Mouse (Mus musculus) layer of hippocampus, postnatal 25 days (tissue): ENCODE measurements around the gene Mpp3. TPM values are rescaled to one million over a fixed set of nuclear protein-coding genes. Genes with fewer than 3 reads are reported as not detected.

ENCODE experiments used
- DNase-seq, 2 experiments: peaks; one replicate each; pipeline ENCODE4 v3.0.0; 2022; ENCODE audit warnings: mixed read lengths in 2 of 2, low spot score in 1 of 2; ENCODE audit errors: extremely low spot score in 1 of 2
- total RNA-seq, 2 experiments: library from RNA; stranded (reverse); gene quantifications; 2 replicates each; pipeline ENCODE4 v1.2.3; 2021

Gene Mpp3
- total RNA-seq, 2 experiments from 2014 or later: 80.5 to 82.4 TPM

DNA sequence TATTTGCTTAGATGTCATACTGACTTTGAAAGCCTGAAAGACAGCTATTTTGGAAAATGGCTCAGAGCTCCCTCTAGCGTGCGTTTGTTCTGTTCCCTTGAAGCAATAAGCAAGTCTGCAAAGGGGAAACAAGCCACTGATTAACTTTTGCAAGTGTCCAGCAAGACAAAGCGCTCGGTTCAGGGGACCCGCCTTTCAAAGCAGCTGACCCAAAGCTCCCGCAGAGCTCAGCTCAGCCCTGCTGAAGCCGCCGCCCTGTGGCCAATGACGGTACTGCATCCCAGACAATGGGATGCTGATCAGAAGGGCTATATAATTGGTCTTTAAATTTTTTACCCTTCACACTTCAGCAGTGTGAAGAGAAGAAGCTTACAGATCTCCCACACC, 11.9 kb upstream of the Mpp3 start:
- DNase-seq: peak; percentile 67 to 91

DNA sequence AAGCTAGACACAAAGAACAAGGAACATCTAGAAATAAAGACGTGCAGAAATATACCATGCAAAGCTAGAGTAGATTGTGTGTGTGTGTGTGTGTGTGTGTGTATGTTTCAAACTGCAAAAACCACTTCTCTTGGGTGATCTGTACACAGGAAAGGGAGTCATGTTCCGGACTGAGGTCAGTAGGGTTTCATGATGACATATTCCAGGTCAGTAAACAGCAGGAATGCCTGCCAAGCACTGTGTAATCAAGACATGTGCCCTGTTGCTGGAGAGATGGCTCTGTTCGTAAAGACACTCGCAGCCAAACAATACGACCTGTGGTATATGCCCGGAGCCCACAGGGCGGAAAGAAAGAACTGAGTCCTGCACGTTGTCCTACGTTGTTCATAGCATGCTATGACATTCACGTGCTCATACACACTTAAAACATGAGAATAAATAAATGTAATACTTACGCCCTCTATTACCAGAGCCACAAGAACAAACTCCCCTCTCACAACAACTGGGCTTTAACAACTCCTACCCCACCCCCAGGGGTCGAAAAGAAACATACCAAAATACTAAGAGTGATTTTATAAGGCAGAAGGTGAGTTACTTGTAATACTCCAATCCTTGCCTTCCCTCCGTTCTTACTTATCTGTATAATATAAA, 11.4 kb upstream of the Mpp3 start:
- no peak for DNase-seq

DNA sequence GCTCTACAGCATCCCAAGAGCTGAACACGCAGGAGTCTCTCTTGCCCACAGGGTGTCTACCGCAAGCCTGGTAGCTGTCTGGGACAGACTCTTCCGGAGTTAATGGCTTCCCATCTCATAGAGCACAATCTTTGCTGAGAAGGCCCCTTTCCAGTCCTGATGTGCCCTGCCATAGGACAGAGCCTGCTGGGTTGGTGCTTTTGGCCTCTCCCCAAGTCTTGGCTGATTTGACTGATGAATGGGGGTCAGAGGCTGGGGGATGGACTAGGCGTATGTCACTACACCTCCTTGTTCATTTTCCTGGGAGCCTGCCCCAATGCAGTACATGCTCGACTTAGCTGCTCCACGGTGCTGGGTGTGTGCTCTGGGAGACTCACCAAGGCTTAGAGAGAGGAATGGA, 9.5 kb upstream of the Mpp3 start:
- DNase-seq: no peak

DNA sequence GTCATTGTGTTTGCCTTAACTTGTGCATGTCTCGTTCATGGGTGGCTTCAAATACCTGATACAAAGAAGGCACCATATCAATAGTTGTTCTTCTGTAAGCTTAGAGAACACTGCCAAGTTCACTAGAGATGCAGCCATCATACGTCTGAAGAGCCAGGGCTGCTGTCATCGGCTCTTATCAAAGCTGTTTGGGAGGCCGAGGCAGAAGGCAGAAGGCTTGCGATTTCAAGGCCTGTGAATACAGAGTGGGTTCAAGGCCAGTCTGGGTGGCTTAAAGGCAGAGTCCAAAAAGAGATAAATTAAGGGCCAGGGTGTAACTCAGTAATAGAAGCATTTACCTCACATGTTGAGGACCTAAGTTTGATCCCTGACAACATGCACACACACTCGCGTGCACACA, 8.1 kb upstream of the Mpp3 start:
- no peak for DNase-seq

DNA sequence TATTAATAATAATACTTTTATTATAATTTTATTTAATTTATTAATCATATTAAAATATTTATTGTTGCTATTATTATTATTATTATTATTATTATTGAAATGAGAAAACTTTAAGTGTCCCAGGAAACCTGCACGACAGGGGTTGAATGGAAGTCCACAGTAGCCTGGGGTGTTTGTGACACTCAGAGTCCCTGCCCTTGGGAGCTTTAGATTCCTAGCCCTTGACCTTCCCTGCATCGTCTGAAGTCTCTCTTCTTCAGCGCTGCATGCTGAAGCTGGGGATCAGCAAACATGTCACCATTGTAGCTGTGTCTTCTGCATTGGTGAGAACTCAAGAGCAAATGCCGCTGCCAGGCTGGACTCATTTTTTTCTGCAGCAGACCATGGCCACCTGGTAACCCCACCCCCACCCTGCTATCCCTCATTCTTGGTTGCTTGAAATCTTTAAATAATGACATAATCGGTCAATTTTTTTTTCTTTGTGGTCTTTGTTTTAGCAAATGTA, 7.2 kb upstream of the Mpp3 start:
- no peak for DNase-seq

DNA sequence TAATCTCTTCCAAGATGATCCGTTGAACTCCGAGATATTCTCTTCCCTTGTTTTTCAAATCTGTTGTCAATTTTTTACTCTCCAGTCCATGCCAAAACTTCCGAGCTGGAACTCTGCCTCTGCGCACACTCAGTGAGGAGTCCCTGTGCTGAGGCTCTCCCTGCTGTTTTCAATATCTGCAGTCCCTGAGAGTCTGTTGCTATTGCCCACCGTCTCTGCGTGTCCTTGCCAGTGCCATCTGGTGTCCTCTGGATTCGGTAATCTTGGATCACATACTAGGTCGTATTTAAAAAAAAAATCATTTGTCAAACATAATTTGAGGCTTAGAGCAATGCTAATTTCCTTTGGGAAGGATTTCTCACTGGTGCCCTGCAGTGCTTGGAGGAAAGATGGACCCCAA, 6.6 kb upstream of the Mpp3 start:
- no peak for DNase-seq

DNA sequence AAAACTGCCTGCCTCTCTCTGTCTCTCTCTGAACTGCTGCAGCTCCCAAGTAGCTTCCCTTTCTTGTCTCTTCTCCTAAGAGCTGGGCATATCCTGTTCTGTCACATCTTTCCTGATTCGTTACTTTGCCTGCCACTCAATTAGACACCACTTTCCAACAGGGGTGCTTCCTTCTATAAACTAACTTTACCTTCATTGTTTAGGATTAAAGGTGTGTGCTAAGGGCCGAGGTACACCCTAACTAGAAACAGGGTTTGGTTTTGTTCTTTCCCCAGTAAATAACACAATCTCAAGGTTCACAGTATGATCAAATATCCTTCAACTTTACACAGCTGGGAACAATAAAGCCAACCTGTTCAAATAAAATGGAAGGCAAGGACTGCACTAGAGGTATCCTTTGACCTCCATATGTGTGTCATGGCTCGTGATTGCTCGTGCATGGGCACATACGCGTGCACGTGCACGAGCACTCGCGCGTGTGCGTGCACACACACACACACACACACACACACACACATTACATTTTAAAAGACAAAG, 4.9 kb upstream of the Mpp3 start:
- no peak for DNase-seq

DNA sequence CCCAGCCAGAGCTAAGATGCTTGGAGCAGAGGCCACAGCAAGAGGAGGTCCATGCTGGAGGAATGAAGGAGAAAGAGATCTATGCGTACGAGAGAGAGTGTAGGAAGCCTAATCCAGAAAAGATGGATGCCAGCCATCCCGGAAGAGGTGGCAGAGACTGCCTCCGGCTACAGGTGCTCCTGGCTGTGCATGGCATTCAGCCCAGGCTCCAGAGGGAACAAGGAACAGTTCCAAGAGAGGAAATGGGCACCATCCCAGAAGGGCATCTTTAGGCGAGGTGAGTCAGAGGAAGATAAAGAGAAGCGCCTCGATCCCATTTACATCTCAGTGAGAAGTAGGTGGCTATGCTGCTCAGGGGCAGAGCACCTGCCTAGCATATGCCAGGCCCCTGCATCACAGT, 2.9 kb upstream of the Mpp3 start:
- DNase-seq: no peak

DNA sequence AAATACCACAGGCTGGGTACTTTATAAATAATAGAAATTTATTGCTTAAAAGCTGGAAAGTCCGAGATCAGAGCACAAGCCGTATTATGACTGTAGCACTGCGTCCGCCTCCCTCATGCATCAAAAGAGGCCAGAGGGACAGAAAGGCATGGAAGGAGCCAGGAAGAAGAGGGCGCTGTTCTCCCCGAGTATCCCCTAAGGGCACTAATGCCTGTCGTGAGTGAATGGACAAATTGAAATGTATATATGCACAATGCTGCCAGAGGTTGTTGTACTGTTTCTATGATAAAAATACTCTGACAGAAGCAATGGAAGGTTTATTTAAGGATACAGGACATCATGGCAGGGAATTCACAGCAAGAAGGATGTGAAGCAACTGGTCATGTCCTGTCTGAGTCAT, 1.7 kb upstream of the Mpp3 start:
- DNase-seq: no peak

DNA sequence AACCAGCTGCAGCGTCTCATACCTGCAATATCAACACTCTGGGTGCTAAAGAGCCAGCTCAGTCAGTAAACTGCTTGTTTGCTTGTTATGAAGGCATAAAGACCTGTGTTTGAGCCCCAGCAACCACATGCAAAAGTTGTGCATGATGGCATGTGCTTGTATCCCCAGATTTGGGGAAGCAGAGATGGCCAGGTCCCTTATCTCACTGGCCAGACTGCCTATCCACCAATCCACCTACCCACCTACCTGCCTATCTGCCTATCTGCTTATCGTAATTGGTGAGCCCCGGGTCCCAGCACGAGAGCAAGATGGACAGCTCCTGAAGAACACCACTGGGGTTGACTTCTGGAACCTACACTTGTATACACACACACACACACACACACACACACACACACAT, 1.0 kb upstream of the Mpp3 start:
- DNase-seq: no peak

DNA sequence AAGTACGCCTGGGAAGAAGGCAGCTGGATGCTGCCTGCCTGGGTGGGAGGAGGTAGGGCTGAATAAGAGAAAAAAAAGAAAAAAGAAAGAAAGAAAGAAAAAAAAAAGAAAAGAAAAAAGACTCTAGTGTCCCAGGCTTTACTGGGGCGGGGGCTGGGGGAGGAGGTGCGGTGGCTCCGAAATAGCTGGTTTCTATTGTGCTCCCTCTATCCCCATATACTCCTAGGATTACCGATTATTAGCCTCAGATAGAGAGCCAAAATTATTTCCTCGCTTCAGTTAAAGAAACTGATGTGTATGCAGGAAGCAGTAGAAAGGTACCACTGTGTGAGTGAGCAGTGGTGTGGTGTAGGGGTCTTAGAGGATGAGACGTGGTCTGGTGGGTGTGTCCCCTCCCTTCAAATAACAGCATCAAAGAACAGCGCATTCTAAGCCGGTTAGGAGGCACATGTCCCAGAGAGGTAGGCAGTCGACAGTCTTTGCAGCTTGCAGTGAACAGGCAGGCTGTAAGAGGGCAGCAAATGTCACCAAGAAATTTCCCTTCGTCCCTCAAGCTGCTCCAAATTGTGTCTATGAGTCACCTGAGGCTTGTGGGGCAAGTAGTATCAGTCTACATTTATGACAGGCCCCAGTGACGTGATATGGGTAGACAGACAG, 772 bp downstream of the Mpp3 start:
- DNase-seq: no peak

DNA sequence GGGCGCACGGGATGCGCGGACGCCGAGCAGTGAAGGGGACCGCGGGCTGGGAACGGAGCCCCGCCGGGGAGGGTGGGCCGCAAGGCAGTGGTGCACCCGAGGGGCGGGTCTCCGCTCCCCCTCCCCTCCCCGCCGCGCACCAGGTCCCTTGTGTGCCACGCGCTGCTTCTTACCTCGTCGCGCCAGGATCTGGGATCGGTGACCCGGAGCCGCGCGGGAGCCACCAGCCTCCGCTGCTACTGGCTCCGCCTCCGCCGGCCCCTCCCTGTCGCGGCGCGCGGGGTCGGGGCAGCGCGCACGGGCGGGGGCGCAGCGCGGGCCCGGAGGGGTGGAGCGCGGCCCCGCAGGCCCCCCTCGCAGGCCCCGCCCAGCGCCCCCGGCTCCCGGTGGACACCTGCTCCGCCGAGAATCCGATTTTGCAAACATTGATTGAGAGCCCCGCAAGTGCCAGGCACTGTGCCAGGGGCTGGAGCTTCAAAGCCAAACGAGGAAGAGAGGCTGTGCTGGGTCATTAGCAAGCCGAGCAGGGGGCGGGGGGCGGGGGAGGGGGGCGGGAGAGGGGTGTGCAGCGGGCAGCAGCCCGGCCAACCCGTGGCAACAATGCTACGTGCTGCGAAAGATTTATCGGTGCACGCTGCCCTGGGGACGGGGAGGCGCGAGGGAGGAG, 1.4 kb downstream of the Mpp3 start:
- peak; percentile 49 to 60 for DNase-seq

DNA sequence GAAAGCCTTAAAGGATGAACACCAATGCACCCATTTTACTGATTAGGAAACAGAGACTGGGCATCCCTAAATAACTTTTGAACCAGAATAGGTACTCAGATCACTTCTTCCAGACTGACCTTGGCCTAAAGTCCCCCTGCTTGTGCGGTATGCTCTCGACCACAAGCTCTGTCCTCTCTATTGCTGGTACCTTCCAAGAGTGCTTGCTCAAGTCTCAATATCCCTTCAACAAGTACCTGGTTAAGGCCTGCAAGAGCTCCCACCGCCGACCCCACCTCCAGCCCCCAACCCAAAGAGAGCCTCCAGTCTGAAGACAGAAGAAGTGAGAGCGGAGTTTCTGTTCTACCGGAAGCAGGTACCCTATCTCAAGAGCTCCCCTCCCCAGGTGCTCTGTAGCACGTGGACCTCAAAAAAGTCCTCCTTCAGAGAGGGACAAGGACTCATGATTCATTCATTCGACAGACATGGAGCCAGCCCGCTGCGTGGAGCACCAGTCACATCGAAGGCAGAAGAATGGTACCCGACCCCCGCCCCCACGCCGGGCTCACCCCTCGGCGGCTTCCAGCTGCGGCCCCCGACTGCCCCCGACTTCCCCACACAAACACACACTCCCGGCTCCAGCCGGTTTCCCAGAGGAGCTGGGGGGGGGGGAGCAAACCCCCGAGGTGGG, 2.1 kb downstream of the Mpp3 start:
- no peak for DNase-seq

DNA sequence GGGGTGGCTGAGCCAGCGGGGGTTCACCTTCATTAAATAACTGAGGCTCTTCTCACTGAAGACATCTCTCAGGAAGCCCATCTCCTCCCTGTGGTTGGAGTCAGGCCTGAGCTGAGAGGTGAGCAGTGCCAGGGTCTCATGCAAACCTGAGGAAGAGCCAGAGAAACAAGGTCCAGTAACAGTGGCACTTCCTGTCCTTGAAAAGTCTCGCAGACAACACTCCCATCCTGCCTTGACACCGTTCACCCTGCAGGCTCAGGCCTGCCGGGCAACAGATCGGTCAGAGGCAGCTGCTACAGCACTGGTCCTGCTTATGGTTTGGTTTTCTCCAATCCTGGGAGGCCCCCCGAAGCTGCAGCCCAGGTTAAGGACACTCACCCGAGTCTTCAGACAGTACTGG, 2.9 kb downstream of the Mpp3 start:
- DNase-seq: no peak

DNA sequence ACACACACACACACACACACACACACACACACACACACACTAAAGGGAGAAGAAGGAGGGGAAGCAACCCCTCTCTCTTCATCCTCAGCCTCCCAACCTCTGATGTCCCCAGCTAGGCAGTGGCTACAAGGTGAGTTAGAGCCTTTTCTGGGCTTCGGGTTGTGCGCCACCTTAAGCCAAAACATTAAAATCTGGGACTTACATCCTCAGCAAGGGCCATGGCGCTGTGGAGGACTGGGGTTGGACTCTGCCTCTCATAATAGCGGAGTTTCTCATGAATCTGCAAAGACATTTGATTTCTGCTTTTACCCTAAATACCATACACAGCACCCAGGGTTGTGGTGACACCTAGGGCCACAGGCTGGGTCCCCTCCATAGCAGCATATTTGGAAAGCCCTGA, 3.4 kb downstream of the Mpp3 start:
- DNase-seq: no peak

DNA sequence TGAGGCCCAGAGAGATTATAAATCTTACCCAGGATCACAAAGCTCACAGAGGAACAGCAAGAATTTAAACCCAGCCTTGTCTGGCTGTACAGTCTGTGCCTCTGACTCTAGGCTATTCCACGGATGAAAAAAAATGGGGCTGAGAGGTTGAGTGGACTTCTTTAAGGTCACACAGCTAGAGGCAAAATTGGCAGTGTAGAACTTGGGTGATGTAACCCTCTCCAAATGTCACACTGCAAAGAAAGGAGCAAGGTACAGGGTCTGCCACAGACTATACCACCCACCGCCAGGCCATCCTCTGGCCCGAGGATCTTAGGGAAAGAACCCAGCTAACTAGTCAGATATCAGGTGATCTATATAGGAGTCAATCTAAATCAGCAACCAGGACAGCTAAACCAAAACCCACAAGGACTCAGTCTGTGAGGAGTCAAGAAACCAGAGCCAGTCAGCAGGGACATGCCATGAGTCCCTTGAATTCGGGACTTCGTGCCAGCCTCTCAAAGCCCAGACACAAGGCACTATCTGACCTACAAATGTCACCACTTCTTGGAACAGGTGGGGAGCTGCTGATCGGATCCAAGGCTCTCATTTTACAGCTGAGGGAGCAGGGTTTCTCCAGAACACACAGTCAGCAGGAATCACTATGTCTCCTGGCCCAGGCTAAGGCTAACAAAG, 4.0 kb downstream of the Mpp3 start:
- no peak for DNase-seq

DNA sequence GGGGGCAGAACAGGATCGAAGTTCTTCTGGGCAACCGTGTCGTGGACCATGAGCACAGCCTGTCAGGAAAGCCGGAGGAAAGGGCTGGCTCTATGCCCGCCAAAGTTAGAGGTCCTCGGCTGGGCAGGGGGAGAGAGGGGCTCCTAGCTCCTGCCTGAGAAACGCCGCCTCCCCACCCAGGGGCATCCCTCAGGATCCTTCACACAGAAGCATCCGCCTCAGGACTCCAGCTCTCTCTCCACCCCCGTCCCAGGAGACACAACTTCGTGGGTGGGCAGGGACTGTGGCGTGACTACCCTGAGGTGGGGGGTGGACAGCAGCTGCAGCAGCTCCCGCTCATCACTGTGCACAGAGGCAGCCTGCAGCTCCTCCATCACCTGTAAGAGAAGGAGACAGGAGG, 4.9 kb downstream of the Mpp3 start:
- DNase-seq: no peak

DNA sequence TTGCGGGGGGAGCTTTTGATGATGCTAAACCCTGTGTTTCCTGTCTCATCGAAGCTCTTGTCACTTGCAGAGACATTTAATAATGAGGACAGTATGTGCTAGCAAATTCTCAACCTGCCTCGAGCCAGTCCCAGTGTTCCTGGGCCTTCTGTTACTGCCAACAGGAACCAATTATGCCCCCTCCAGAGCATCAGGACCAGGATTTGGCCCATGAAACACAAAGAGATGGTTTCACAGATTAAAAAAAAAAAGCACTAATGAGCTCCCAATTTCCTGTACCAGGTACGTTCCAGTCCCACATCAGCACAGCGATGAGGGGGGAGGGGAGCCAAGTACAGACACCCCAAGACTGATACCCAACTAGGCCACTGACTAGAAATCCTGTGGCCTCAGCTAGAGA, 7.1 kb downstream of the Mpp3 start:
- no peak for DNase-seq

DNA sequence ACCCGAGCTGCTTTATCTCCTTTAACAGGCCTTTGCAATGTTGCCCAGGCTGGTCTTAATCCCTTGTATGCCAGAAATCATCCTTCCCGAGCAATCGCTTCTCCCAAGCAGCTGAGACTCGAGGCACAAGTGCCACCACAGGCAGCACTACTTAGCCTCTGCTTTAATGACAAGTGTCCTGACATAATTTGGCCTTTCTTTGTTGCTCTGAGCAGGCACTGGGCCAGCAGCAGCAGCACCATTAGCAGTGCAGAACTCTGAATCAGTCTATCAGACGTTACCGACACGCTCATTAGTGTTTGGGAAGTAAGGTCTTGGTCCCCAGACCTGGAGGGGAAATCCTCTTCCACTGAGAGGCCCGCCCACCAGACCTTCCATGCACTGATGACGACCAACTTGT, 8.5 kb downstream of the Mpp3 start:
- DNase-seq: no peak

DNA sequence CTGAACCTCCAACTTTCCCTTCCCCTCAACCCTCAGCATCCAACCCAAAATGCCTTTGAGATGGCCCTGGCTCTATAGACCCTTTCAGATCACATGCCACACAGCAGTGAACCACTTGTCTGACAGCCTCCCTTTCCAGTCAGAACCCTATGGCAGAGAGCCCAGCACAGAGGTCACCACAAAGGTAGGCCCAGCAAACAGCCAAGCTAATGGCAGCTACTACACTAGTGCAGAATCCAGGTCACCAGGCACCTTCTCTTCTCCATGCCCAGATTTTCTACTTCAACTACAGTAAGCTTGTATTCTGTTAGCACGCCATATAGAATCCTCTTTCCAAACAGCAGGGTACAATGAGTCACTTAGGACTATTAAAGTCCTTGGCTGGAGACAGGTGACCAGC, 12.1 kb downstream of the Mpp3 start:
- no peak for DNase-seq

DNA sequence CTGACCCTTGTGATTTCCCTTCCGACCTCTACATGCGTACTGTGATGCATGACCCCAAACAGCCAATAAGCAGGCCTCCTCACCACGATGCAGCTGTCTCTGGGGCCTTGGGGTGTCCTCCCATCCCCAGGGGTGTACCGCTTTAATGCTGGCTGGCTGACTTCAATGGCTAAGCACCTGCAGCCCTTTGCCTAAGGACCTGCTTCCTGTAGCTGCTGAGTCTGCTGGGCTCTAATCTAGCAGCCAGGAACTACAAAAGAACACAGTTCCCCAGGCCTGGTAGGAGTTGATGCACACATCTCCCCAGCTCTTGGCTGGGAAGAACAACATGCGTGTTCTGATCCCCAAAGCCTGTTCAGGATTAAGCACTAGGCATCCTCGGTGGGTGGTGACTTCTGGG, 12.8 kb downstream of the Mpp3 start:
- no peak for DNase-seq
